Mouse (Mus musculus): Measurements from ENCODE around the gene Olfr128. TPM values are rescaled to one million over a fixed set of nuclear protein-coding genes. Genes with fewer than 3 reads are reported as not detected.

Gene Olfr128
- not detected in 2 replicates for polyA plus RNA-seq (2021; fragmentation: Nextera tagmentation)
- long read RNA-seq, experiment 1: 0 reads
- long read RNA-seq, experiment 2: 0 reads

GRCm38 (mm10) chr17:37920248-37920647 is at the start of gene Olfr128:
Gene Olfr128, plus strand, starts transcription at chr17:37920548.

GRCm38 (mm10) chr17:37900137-37900536 is 20.2 kb upstream of the Olfr128 start, which contains the start of gene Olfr127:
Gene Olfr127, plus strand, starts transcription at chr17:37900437.

GRCm38 (mm10) chr17:37952979-37953378 is 32.6 kb downstream of the Olfr128 start, which contains the start of gene Olfr761:
Gene Olfr761, minus strand, starts transcription at chr17:37953079.

Other genes with a start within 250 kb of the Olfr128 start
- not detected in 2 replicates for gene Olfr119, start 224.0 kb upstream of the Olfr128 start, polyA plus RNA-seq (2021; fragmentation: Nextera tagmentation)
- gene Olfr120, start 198.7 kb upstream of the Olfr128 start, polyA plus RNA-seq (2021; fragmentation: Nextera tagmentation): not detected in 2 replicates
- not detected in 2 replicates for gene Olfr121, start 171.7 kb upstream of the Olfr128 start, polyA plus RNA-seq (2021; fragmentation: Nextera tagmentation)
- gene Olfr122, start 151.9 kb upstream of the Olfr128 start, polyA plus RNA-seq (2021; fragmentation: Nextera tagmentation): not detected in 2 replicates
- not detected in 2 replicates for gene Olfr123, start 127.0 kb upstream of the Olfr128 start, polyA plus RNA-seq (2021; fragmentation: Nextera tagmentation)
- gene Olfr124, start 120.7 kb upstream of the Olfr128 start, polyA plus RNA-seq (2021; fragmentation: Nextera tagmentation): not detected in 2 replicates
- gene Olfr125, start 87.6 kb upstream of the Olfr128 start, polyA plus RNA-seq (2021; fragmentation: Nextera tagmentation): 0.10 TPM in 1 of 2 replicates, not detected in the other
- not detected in 2 replicates for gene Olfr126, start 73.1 kb upstream of the Olfr128 start, polyA plus RNA-seq (2021; fragmentation: Nextera tagmentation)
- gene Olfr127, start 20.1 kb upstream of the Olfr128 start, polyA plus RNA-seq (2021; fragmentation: Nextera tagmentation): not detected in 2 replicates
- not detected in 2 replicates for gene Olfr761, start 32.5 kb downstream of the Olfr128 start, polyA plus RNA-seq (2021; fragmentation: Nextera tagmentation)
- gene Olfr129, start 139.5 kb downstream of the Olfr128 start, polyA plus RNA-seq (2021; fragmentation: Nextera tagmentation): not detected in 2 replicates
- not detected in 2 replicates for gene Olfr130, start 143.4 kb downstream of the Olfr128 start, polyA plus RNA-seq (2021; fragmentation: Nextera tagmentation)
- gene Olfr131, start 168.1 kb downstream of the Olfr128 start, polyA plus RNA-seq (2021; fragmentation: Nextera tagmentation): not detected in 2 replicates
- gene Olfr132, start 214.0 kb downstream of the Olfr128 start, polyA plus RNA-seq (2021; fragmentation: Nextera tagmentation): not detected in 2 replicates
- not detected in 2 replicates for gene Olfr133, start 224.7 kb downstream of the Olfr128 start, polyA plus RNA-seq (2021; fragmentation: Nextera tagmentation)